Mouse (Mus musculus) embryonic facial prominence, embryonic 10.5 days (tissue): ENCODE measurements around the gene Tctex1d1. TPM values are rescaled to one million over a fixed set of nuclear protein-coding genes. Genes with fewer than 3 reads are reported as not detected.

Experiments used
- DNase-seq: peaks from one replicate; pipeline ENCODE4 v3.0.0-alpha.2; 2017; ENCODE audit warnings: low spot score
- H3K27ac ChIP-seq: fragments of 300-500 bp; sonication (generic); replicated peaks from 2 replicates; pipeline ENCODE4 v1.5.1; 2016; ENCODE audit warnings: mild to moderate bottlenecking
- H3K27me3 ChIP-seq: fragments of 300-500 bp; sonication (generic); replicated peaks from 2 replicates; pipeline ENCODE4 v1.6.1; 2016; ENCODE audit warnings: low read depth, mild to moderate bottlenecking; ENCODE audit not compliant: poor library complexity, severe bottlenecking
- H3K36me3 ChIP-seq: fragments of 300-500 bp; sonication (generic); replicated peaks from 2 replicates; pipeline ENCODE4 v1.6.1; 2016; ENCODE audit warnings: mild to moderate bottlenecking, moderate library complexity
- H3K4me1 ChIP-seq: fragments of 300-500 bp; sonication (generic); 2 replicates; pipeline ENCODE4 v1.6.1; 2016
- H3K4me3 ChIP-seq: fragments of 300-500 bp; sonication (generic); 2 replicates; pipeline ENCODE4 v1.5.1; 2016; ENCODE audit warnings: mild to moderate bottlenecking, moderate library complexity
- H3K9me3 ChIP-seq: fragments of 300-500 bp; sonication (generic); 2 replicates; pipeline ENCODE4 v1.6.1; 2016; ENCODE audit warnings: mild to moderate bottlenecking
- WGBS: fragments of 180-500 bp; shearing (Covaris S2); methylation state at CpG from one replicate; pipeline ENCODE4 v1.1.7; 2016; 5-methylcytosine and 5-hydroxymethylcytosine counted together
- polyA plus RNA-seq: library from polyadenylated mRNA; unstranded; fragments of >200 nt; fragmentation: Nextera tagmentation; extraction: Ambion mirVana; gene quantifications from 2 replicates; pipeline ENCODE4 v1.2.1, GENCODE M21; 2016

Gene Tctex1d1
- polyA plus RNA-seq, 1 experiment from 2014 or later = 0.97 TPM

DNA sequence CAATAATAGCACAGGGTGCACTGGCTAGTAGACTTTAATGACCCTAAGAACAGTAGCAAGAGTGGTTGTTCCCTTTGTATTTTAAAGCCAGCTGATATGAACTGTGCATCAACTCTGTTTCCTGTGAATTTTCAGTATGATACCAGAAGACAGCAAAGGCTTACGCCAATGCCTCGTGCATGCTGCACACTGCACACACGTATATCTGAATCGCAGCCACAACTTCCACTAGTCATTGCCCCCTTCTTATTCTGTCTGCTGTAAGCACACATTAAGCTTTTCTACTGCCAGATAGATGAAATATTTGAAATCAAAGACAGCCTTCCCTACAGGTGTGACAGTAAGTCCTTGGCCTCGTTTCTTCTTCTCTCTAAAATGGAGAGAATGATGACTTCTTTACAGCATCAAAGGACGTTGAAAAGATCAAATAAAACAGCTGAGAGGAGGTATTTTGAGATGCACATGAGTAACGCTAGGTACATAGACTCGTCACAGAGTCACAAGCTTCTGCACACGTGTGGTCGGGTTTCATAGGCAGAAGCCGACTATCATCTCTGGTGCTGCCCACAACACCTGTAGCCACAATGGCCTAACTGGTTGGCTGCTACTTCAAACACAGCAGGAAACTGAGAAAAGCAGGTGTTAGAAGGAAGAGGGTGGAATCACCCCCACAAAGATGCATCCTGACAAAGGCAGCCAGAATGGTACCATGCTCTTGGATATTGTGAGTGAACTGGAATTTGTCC is 12.4 kb downstream of the Tctex1d1 start:
- no peak for DNase-seq
- H3K27me3 ChIP-seq = no peaks in the 10 kb centered on the region
- no peaks in the 10 kb centered on the region for H3K36me3 ChIP-seq
- WGBS = 78% methylated on average over 11 of the region's 11 CpGs
- H3K9me3 ChIP-seq = no peaks in the 10 kb centered on the region
- H3K4me1 ChIP-seq = peaks cover 23% of the 10 kb centered on the region
- H3K27ac ChIP-seq = no peak overlapping the region
- no peak overlapping the region for H3K4me3 ChIP-seq

DNA sequence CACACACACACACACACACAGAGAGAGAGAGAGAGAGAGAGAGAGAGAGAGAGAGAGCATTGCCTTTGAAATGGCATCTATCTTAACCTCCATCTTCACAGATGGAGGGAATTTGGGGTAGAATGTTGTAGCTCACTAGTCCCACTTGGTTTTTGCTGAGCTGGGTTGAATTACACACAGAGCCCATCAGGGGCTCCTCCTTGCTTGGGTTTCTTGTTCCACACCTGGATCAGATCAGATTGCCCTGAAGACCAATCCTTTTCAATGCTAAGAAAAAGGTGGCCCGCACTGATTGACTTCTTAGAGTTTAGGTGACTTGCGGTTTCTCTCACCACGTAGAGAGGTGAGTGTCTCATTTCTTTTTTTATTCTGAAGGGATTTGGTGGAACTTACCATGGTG is 13.3 kb downstream of the Tctex1d1 start:
- H3K36me3 ChIP-seq = no peaks in the 10 kb centered on the region
- H3K4me3 ChIP-seq = no peak overlapping the region
- WGBS = 49% methylated on average over 3 of the region's 3 CpGs
- no peaks in the 10 kb centered on the region for H3K27me3 ChIP-seq
- DNase-seq = no peak
- H3K9me3 ChIP-seq = no peaks in the 10 kb centered on the region
- peaks cover 23% of the 10 kb centered on the region for H3K4me1 ChIP-seq
- H3K27ac ChIP-seq = no peak overlapping the region

DNA sequence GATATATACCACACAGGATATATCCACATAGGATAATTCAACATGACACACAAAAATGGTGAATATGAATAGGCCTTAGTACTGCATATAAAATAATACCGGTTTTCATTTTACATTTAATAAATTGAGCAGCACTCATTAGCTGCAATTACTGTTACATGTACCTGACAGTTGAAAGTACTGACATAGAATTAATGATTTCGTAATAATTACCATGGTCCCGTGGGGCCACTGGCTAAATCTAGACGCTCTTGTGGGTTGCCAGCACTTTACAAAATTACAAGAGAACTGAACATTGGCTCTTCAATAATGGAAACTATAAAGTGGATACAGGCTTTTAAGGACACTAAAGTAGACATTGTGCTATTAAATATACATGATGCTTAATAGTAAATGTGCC is 26.3 kb downstream of the Tctex1d1 start:
- Histone ChIP-seq H3K4me1 (peaks cover 29% of the 10 kb centered on the region), H3K36me3 (no peaks in the 10 kb centered on the region), H3K27ac (peak overlapping the region; percentile 83), H3K4me3 (no peak overlapping the region), H3K27me3 (no peaks in the 10 kb centered on the region), H3K9me3 (no peaks in the 10 kb centered on the region)
- WGBS = 80% methylated on average over 4 of the region's 4 CpGs
- no peak for DNase-seq

DNA sequence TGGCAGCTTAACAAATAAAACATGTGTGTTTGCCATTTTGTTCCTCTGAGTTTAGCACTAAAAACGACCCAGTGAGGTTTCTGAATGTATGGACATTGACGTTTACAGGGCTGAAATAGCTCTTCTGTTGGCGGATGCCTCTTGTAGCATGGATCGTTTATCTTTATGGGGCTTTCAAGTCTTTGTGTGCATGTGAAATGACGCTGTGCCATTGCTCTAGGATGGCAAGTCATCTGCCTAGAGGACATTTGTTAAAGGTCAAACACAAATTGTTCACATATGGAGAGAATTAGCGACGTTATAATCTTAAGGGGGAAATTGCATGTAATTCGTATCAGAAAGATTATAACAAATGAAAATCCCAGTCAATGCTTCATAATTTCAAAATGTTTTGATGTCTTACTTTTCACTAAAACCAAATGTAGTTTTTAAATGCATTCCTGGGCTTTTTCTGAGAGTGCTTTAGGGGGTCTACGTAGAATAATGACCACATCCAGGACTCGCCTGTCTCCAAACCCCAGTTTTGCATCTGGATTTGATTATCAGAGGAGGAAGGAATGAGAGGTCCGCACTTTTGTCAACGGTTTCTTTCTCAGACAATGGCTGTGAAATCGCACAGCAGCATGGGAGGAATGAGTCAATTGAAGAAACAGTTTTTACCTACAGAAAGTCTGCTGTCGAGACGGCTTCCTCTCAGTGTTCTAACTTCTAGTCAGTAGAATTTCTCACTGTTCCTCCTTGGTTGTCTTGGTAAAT is 27.0 kb downstream of the Tctex1d1 start:
- DNase-seq = peak; percentile 56
- H3K4me3 ChIP-seq = no peak overlapping the region
- H3K27me3 ChIP-seq = no peaks in the 10 kb centered on the region
- WGBS = 37% methylated on average over 15 of the region's 15 CpGs
- peaks cover 22% of the 10 kb centered on the region for H3K4me1 ChIP-seq
- H3K9me3 ChIP-seq = no peaks in the 10 kb centered on the region
- H3K27ac ChIP-seq = peak overlapping the region; percentile 83
- H3K36me3 ChIP-seq = no peaks in the 10 kb centered on the region

DNA sequence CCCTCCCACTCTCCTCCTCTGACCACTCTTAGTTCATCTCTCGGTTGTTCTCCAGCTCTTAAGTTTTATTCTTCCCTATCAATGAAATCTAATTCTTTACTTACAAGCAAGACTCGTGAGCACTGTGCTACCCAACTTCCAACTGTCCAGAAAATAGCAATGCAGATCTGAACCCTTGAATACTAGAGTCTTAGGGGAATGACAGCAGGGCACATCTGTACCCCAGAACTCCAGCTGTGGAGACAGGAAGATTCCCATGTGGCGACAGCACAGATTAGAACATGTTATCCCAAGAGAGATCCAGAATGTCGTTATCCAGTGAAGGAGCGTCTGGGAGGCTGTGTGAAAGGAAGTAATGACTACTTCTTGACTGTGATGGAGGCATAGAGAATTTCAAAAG is 27.9 kb downstream of the Tctex1d1 start:
- no peak overlapping the region for H3K4me3 ChIP-seq
- no peaks in the 10 kb centered on the region for H3K36me3 ChIP-seq
- peak overlapping the region; percentile 83 for H3K27ac ChIP-seq
- no peak for DNase-seq
- no peaks in the 10 kb centered on the region for H3K9me3 ChIP-seq
- no peaks in the 10 kb centered on the region for H3K27me3 ChIP-seq
- 75% methylated on average over 5 of the region's 5 CpGs for WGBS
- peaks cover 21% of the 10 kb centered on the region for H3K4me1 ChIP-seq

DNA sequence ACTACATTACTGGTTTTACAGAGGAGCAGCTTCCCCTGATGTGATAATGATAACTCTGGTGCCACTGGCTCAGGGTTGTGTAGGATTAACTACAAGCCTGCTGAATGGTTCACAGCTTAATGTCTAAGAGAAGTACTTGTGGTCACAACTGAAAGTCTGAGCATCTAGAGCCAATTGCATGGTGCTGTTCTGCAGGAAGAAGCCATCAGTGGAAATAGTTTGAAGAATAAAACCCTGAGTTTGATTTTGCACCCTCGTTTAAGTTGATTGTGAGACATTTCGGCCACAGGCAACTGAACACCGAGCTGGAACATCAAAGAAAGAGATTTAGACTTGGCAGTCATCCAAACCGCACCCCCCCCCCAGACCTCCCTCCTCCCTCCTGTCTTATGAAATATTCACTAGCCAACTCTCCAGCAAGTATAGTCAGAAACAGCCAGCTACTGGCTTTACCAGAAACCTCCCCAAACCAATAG is 28.6 kb downstream of the Tctex1d1 start:
- peak; percentile 63 for DNase-seq
- WGBS = 50% methylated on average over 4 of the region's 4 CpGs

DNA sequence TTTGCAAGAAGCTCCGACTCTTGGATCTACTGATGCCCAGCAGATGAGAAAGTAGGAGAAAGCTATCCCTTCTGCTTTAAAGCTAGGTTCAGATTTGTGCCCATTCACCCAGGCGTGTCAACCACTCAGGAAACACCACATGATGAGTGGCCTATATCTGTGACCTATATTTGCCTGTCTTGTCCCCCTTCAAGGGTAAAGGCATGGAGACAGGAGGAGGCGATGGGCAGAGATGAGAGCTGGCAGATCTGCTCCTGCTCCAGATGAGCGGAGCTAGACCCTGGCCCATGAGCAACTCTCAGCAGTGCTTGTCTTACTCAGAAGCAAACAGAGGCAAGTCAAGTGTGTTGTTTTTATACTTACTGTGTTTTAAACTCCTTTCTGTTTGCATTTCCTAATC is 32.3 kb downstream of the Tctex1d1 start:
- no peak overlapping the region for H3K27ac ChIP-seq
- WGBS = 92% methylated on average over 4 of the region's 4 CpGs
- H3K9me3 ChIP-seq = no peaks in the 10 kb centered on the region
- DNase-seq = no peak
- no peaks in the 10 kb centered on the region for H3K36me3 ChIP-seq
- H3K4me3 ChIP-seq = no peak overlapping the region
- no peaks in the 10 kb centered on the region for H3K27me3 ChIP-seq
- H3K4me1 ChIP-seq = peaks cover 42% of the 10 kb centered on the region

More for the DNA sequence above, 28.6 kb downstream of the Tctex1d1 start:
- H3K4me3 ChIP-seq = no peak overlapping the region
- no peaks in the 10 kb centered on the region for H3K9me3 ChIP-seq
- no peaks in the 10 kb centered on the region for H3K27me3 ChIP-seq
- H3K27ac ChIP-seq = peak overlapping the region; percentile 83; the same call in 1 of the 2 replicates
- no peaks in the 10 kb centered on the region for H3K36me3 ChIP-seq
- H3K4me1 ChIP-seq = peaks cover 26% of the 10 kb centered on the region

DNA sequence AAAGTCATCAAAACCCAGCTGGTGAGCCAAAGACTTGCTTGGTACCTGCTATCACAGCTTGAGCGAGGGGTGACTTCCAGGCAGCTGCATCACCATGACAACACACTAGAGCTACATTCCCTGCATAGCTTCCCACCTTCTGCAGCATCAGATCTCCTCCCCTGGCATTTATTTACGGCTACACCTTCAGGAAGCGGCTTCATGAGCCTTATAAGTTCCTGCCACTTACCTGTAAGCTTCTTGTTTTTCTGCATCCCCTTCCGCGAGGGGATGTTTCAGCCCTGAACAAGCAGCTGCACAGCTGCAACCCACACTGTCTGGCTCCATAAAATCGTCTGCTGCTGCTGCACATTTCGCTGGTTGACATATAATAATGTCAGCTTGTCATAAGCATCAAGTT is 33.4 kb downstream of the Tctex1d1 start:
- H3K27me3 ChIP-seq = no peaks in the 10 kb centered on the region
- DNase-seq = peak; percentile 36

DNA sequence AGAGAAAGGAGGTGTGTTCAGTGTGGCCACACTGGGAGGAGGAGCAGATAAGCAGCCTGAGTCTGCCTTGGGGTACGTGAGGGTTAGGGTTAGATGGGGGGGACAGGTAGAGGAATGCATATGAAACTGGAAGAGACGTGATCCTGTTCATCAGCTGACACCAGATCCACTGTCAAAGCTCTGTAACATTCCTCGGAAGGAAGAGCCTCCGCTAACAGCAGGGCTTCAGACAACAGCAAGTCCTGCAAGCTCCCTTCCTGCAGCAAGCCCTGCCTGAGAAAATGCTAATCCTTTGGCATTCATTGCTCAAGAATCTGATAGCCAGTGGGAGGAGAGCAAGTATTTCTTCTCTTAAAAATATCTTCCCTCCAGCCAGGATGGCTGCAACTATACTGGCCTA is 35.1 kb downstream of the Tctex1d1 start:
- Histone ChIP-seq H3K9me3 (no peaks in the 10 kb centered on the region), H3K4me3 (no peak overlapping the region; the same call in 1 of the 2 replicates), H3K27ac (peak overlapping the region; percentile 45; the same call in 1 of the 2 replicates), H3K36me3 (no peaks in the 10 kb centered on the region), H3K4me1 (peaks cover 38% of the 10 kb centered on the region), H3K27me3 (no peaks in the 10 kb centered on the region)
- DNase-seq = no peak
- WGBS = 4% methylated on average over 4 of the region's 4 CpGs

More for the DNA sequence above, 33.4 kb downstream of the Tctex1d1 start:
- Histone ChIP-seq H3K27ac (peak overlapping the region; percentile 48; the same call in 1 of the 2 replicates), H3K9me3 (no peaks in the 10 kb centered on the region), H3K4me1 (peaks cover 40% of the 10 kb centered on the region), H3K4me3 (no peak overlapping the region), H3K36me3 (no peaks in the 10 kb centered on the region)
- 37% methylated on average over 7 of the region's 7 CpGs for WGBS

DNA sequence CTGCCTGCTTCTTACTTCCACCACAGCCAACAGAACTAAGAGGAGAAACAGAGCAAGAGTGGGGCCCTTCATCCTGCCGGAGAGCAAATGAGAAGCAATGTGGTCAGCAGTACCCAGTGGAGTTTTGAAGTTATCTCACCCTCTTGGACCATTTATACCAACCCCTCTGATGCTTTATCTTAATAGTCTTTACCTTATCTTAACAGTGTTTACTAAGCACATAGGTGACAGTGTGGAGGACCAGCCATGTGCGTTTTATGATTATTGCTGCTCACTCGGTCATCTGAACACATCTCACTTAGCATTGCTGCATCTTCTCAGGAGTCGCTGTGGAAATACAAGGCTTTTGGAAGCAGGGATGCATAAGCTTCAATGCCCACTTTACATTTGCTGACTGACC is 48.2 kb downstream of the Tctex1d1 start, which contains the start of gene Insl5:
Gene Insl5 (minus strand): TSS at position 222 of the 400 bp plus-strand sequence.
- WGBS = 90% methylated on average over 4 of the region's 4 CpGs
- no peaks in the 10 kb centered on the region for H3K36me3 ChIP-seq
- no peak for DNase-seq
- H3K4me3 ChIP-seq = no peak within 1 kb of the TSS
- no peak within 1 kb of the TSS for H3K27ac ChIP-seq
- H3K27me3 ChIP-seq = no peaks in the 10 kb centered on the region
- H3K4me1 ChIP-seq = no peaks in the 10 kb centered on the region
- no peaks in the 10 kb centered on the region for H3K9me3 ChIP-seq

DNA sequence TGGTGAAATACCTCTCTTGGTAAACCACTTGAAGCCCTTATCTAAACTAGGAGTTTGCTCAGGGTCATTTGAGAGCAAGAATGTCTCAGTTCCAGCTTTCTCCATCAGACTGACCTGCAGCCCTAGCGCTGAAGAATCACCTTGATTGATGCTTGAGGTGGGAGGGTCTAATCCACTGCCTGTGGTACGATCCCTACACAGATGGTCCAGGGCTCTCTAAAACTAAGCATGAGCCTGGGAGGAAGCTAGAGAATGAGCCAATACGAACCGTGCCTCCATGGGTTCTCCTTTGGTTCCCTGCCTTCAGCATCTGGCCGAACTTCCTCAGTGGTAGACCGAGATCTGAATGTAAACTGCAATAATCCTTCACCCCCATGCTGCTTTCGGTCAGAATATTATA is 49.3 kb downstream of the Tctex1d1 start:
- H3K9me3 ChIP-seq = no peaks in the 10 kb centered on the region
- H3K36me3 ChIP-seq = no peaks in the 10 kb centered on the region
- no peak overlapping the region for H3K27ac ChIP-seq
- H3K4me1 ChIP-seq = no peaks in the 10 kb centered on the region
- no peak overlapping the region for H3K4me3 ChIP-seq
- H3K27me3 ChIP-seq = no peaks in the 10 kb centered on the region
- 86% methylated on average over 7 of the region's 7 CpGs for WGBS
- DNase-seq = no peak

DNA sequence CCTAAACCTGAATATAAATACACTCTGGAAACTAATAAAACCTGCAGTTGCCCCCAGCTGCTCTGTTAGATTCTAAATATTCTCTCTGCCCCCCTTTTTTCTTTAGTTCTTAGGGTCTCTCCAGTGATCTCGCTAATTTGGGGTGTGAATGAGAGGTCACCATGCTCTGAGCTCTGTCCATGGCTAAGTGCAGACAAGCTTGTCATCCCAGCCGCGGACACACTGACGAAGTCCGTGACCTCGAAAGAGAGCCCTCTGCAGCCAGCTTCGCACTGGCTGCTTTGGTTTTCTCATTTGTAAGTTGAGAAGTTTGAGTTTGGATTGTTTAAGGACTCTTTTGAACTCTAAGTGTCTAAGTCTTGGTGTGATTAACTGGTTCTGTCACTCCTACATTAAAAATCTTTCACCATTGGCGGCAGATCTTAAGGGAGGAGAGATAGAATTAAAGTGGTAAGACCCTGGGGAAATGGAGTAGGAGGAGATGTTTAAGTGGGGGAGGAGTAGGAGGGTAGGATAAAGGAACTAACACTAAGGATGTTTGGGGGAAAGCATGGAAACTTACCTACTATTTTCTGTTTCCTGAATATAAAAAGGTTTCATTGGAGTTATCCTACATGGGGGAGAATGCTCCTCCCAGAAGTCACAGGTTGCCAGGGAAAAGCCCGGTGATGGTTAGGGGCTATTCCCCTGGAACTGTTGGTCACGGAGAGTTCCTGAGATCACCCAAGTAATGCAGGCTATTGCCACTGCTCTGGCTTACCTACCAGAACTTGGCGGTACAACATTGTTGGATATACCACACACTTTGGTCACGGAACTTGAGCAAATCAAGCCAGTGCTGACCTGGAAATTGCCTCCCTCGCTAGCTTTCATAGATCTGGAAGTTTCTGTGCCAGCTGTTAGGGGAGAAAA is 50.0 kb downstream of the Tctex1d1 start:
- no peaks in the 10 kb centered on the region for H3K36me3 ChIP-seq
- H3K4me1 ChIP-seq = no peaks in the 10 kb centered on the region
- H3K27ac ChIP-seq = no peak overlapping the region
- no peaks in the 10 kb centered on the region for H3K27me3 ChIP-seq
- no peak for DNase-seq
- 74% methylated on average over 13 of the region's 13 CpGs for WGBS
- H3K4me3 ChIP-seq = no peak overlapping the region
- H3K9me3 ChIP-seq = no peaks in the 10 kb centered on the region
